Mouse (Mus musculus): ENCODE measurements around the gene Dennd5a.

Gene Dennd5a

DNA sequence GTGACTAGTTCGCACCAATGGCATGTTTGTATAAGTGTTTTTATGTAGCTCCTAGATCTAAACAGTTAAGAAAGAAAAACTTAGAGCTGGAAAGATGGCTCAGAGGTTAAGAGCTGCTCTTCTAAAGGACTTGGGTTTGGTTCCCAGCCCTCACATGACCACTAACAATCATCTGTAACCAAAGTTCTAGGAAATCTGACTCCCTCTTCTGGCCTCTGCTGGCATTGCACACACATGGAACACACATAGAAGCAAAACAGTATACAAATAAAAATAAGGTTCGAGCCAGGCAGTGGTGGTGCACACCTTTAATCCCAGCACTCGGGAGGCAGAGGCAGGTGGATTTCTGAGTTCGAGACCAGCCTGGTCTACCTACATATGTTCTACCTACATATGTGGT is 3.4 kb upstream of the Dennd5a start:
- DNase-seq (ENCODE audit: low spot score in 2 of 2): no peak

DNA sequence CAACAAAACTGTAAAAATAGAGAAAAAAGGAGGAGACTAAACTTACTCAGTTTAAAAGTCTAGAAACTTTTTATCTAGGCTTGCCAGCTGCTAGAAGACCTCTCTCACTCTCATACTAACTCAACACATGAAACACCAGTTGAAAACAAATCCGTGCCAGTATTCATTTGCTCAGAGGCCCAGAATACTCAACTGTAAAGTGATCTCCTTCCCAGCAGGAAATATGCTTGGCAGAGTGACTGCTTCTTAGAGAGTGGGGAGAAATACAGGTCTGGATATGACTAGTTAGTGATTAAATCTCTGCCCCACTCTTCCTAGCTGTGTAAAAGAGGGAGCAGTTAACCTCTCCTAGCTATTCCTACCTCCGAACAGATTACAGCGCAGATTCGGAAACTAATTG is 2.3 kb upstream of the Dennd5a start:
- no peak for DNase-seq (ENCODE audit: low spot score in 2 of 2)

DNA sequence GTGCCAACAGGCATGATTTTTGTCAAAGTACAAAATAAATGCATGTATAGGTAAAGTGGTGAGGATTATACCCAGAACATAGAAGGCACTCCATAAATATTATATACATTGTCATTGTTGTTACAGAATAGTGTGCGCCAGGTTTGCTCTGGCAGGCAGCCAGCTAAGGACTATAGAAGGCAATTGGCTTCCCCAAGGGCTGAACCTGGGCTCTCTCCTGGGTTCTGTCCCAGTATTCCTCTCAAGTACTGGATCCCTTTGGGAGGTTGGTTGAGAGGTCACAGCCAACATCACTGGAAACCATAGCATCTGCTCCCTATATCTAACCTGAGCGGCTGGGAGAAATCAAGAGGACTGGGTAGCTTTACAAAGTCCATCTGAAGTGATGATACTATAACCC is 1.3 kb upstream of the Dennd5a start:
- no peak for DNase-seq (ENCODE audit: low spot score in 2 of 2)

DNA sequence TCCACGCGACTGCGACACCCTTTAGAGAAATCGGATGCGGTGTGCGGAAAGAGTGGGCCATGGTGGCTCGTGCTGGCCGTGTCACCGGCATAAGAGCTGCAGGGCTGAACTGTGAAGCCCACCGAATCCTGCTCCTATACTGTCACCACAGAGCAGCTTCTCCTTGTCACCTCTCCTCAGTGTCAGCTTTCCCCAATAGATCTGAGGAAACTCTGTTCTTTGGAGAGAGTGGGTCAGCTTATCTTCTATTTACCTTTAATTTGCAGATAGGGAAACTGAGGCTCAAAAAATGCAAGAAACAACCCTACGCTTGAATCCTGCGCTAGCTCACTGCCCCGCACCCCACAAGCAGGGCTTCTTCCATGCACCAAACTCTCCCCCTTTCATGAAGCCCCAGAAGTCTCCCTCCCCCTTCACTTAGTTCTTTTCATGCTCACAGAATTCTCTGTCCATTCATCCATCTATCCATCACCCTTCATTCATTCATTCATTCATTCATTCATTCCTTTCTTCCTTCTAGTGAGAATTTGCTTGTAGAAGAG is 414 bp upstream of the Dennd5a start:
- no peak for DNase-seq (ENCODE audit: low spot score in 2 of 2)

DNA sequence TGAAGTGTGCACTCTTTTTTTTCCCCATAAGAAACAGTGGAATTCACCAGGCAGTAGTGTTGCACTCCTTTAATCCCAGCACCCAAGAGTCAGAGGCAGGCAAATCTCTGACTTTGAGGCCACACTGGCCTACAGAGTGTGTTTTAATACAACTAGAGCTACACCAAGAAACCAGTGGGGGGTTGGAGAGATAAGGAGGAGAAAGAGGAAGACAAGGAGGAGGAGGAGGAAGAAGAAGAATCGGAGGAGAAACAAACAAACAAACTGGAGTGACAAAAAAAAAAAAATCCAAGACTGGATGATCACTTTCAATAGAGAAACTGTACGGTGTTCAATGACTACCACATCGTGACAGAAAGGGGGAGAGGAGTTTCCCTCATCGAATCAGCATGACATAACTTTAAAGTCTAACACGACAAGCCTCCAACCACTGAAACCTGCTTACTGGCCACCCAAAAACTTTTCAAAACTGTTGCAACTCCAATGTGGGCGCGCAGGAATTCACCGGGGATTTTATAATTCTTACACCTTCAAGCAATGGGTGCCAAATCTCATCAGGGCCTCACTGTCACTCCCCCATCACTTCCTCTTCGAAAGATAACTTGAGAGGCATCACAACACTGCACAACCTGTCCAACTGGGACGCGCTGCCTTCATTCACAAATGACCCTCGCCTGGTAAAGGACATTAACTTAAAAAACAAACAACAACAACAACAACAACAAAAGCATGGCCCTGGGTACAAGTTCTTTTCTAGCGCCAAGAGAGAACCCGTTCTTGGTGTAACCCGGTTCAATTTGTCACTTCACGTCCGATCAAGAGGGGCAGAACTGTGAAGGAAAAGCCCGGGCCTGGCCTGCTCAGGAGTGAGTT is 1.2 kb downstream of the Dennd5a start:
- peak in 1 of 2 experiments; percentile 18 for DNase-seq (ENCODE audit: low spot score in 2 of 2)

DNA sequence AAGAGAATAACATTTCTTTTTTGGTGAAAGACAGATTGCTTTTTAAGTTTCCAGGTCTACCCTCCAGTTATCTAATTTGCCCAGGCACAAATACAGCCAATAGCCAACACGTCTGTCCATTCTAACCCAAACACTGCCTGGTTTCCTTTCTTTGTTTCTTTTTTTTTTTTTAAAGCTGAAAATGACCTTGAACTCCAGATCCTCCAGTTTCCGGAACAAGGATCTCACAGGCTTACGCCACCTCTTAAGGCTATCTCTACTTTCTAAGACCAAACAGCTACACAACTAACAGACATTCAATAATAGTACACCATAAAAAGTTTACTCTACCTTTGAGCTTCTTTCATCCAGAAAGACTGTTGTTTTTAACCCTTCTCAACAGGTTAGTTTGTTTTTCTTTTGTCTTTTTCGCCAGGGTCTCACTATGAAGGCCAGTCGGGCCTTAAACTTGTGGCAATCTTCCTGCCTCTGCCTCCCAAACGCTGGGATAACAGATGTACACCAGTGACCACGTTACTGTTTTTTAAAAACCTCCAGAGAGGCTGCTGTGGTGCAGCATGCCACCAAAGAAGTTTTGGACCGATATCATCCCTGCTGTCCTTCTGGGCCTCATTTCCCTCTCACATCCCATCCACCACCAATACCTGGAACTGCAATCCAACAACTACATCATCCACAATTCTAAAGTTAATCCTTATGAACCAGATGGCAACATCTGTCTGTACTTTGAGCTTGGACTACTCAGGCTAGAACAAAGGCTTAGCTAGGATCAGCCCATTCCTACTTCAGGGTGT is 2.1 kb downstream of the Dennd5a start:
- no peak for DNase-seq (ENCODE audit: low spot score in 2 of 2)

DNA sequence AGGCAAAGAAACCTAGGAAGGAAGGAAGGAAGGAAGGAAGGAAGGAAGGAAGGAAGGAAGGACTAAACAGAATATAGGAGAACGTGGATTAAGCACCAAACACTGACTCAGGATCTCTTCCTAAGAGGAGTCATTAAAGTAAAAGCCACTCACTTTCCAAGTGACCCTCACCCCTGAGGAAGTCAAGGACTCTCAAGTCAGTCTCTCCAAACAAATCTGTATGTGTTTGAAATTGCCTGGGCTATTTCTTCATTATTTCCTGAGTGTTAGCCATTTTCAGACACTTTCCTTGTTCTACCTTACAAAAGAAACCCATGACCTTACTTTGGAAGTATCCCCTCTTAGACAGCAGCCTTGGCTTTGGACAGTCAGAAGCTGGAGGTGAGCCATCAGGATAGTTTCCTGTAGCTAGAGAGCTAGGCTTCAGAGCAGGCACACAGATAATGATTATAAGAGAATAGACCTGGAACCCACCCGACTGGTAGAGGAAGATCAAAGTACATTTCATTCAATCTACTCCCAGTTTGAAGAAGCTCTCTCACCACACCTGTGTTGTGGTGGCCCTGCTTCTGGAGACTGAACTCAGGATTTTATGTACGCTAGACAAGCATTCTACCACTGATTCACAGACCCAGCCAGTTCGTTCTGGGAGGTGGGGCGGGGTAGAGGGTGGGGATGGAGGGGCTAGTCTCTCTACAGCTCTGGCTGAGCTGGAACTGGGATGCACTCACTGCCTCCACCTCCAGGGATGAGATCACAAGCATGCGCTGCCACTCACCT is 5.5 kb downstream of the Dennd5a start:
- no peak for DNase-seq (ENCODE audit: low spot score in 2 of 2)

DNA sequence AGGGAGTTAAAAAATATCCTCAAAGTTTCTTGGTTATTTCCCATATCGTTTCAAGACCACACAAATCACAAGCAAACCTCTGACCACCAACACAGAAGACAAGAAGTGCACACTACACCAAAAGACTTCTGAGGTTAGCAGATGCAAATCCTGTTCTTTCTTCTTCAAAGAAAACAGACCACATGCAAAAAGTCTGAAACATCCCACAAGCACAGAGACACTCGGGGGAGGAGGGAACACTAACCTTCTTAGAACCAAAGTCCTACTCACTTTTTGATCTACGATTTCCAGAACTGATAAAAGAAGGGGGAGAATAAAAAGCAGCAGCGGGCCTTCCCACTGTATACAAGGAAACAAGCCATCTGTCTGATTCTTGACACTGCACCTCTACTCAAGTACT is 9.0 kb downstream of the Dennd5a start:
- DNase-seq (ENCODE audit: low spot score in 2 of 2): no peak

DNA sequence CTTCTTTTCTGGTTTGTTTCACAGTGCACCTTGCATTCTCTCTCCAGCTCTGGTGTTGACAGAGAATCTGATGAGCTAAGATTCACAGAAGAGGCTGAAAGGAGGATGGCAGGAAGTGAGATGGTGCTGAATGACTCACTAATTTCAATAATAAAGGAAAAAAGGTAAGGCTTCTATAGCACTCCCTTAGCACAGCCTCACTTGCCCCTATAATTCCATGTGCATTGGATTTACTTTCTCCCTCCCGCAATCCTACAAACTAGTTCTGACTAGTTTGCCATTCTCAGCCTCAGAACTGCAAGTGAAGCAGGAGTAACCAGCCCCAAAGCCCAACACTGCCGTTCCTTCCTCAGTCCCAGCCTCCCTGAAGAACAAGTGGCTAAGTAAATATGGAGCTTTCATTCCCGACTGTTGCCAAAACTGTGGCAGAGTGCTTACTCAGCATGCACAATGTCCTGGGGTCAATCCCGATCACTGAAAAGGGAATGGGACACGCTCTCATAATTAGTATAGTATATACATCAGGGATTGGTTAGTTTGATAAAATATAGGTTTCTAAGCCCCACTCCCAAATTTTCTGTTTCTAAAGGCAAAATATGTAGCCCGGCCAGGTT is 15.7 kb downstream of the Dennd5a start:
- no peak for DNase-seq (ENCODE audit: low spot score in 2 of 2)

DNA sequence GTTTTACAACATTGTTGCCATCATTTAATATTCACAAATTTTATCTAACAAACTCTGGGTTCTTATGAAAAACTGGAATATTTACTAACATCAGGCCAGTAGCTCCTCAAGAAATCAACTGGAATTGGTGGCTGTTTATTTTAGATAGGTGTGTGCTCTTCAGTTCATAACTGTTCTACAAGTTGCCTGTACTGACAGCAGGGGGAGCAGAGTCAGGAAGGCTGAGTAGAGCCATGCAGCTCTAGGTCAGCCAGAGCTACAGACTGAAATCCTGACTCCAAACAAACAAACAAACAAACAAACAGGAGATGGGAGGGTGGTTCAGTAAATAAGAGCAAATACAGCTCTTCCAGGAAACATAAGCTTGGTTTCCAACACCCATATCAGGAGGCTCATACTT is 30.6 kb downstream of the Dennd5a start:
- no peak for DNase-seq (ENCODE audit: low spot score in 2 of 2)

DNA sequence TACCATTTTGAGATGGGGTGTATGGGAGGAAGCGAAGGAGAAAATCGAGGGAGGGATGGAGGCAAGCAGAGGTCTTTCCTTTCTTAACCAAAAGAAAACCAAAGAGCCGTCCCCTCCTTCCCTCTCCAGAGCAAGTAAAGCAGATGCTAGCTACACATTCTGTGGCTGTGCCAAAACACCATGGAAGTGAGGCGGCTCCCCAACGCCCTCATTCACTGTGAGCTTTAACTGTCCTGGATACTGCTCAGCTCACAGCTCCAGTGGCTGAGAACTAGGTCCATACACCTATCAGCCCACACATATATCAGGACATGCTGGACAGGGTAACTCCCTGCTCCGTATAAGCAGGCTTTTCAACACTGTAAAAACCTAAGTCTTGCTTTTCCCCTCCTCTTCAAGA is 31.9 kb downstream of the Dennd5a start:
- no peak for DNase-seq (ENCODE audit: low spot score in 2 of 2)

DNA sequence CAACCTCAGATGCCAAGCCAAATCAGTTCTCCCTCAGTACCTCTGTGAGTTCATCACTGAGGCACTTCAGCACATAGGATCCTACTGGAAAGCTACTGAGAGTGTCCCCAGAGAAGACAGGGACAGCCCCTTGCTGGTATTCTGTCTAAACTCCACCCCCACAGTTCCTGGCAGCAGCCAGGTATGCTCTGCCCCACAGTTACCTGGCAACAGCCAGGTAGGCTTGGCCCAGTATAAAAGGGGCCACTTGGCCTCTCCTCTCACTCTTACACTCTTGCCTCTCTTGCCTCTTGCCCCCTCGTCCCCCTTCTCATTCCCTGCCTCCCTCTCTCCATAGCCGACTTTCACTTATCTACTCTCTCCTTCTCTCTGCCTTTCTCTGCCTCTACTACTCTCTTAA is 35.3 kb downstream of the Dennd5a start:
- DNase-seq (ENCODE audit: low spot score in 2 of 2): no peak

DNA sequence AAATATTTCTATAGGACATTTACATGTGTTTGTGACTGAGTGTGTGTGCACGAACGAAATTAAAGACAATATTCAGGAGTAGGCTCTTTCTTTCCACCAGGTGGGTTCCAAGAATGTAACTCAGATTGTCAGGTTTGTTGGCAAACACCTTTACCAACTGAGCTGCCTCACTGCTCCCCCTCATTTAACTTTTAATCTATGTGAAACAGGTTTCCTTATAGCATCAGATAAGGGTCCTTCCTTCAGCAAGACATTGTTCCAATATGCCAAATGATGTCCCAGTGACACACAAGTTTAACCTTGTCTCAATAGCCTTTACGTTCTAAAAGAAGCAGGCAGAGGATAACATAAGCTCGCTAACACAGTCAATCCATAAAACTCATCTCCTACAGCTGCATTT is 37.4 kb downstream of the Dennd5a start:
- DNase-seq (ENCODE audit: low spot score in 2 of 2): no peak

DNA sequence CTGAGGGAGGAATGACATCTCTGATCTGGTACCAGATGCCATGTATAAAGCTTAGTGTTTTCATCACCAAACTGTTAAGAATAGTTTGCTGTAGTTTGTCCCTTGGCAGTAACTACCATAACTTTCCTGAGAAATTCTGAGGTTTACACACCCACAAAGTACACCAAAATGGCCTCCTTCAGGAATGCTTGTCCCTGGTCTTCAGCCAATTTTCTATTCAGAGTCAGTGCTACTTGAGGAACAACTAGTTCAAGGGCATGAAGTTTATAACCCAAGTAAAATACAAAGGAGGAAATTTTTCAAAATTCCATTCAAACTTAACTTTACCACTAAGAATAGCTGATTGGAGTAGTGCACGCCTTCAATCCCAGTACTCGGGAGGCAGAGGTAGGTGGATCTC is 54.1 kb downstream of the Dennd5a start:
- DNase-seq (ENCODE audit: low spot score in 2 of 2): no peak

DNA sequence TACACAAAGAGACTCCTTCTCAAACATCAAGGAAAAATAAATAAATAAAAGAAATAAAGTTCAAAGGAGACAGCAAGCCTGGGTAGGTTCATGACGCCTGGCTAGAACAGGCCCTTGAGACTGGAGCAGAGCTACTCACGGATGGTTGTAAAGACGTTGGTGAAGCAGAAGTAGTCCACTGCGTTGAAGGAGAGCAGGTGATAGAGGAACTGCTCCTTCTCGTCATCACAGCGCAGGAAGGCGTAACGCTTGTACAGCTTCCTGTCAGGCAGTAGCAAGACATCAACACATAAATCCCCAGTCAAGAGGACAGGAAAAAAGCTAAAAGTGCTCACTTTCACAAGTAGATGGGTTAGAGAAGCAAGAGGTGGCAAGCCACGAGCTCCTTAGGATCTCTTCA is 59.3 kb downstream of the Dennd5a start:
- DNase-seq (ENCODE audit: low spot score in 2 of 2): no peak

DNA sequence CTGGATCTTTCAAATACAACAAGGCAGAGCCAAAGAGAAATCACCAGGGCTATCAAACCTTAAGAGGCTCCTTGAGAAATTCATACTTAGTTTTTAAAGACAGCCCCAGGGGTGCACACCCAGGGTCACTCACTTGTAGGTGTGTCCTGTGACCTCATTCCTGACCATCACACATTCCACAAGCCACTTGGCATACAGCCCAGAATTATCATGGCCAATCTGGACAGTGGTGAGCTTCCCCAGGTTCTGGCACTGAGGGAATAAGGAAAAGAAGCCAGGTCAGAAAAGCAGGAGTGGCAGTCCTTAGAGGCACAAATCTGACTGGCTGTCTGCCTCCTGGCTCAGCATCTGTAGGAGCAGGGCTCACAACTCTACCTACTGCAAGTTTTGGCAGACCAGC is 61.4 kb downstream of the Dennd5a start:
- no peak for DNase-seq (ENCODE audit: low spot score in 2 of 2)

DNA sequence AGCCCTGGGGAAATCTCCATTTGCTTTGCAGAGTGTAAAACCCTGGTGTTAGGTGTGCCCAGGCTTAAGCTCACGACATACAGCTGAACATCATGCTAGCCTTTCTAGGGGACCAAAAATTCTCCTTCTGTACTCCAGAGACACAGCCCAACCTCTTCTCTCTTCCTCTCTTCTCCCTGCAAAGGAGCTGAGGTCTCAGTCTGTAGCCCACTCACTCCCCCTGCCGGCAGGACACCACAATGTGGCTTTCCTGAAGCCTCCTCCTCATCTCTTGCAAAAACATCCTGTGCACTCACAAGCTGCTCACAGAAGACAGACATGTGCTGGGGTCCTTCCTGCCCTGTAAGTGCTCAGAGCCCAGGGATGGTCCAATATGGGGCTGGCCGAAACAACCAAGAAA is 67.7 kb downstream of the Dennd5a start:
- DNase-seq (ENCODE audit: low spot score in 2 of 2): peak; percentile 38 to 67

DNA sequence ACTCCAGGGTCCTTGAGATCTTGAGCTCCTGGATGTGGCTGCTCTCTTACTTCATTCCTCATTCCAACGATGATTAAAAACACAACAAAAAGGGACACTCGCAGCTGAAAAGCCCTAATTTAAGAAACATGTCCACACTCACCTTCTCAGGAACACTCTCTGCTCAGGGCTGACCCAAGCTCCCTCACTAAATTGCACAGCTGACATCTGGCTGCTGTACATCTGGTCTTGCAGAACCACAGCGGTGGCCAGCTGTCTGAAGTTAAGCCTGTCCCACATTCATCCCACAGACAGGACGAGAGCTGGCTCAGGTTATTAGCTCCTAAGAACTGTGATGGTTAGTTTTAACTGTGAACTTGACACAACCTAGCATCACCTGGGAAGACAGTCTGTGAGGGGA is 68.5 kb downstream of the Dennd5a start:
- no peak for DNase-seq (ENCODE audit: low spot score in 2 of 2)

DNA sequence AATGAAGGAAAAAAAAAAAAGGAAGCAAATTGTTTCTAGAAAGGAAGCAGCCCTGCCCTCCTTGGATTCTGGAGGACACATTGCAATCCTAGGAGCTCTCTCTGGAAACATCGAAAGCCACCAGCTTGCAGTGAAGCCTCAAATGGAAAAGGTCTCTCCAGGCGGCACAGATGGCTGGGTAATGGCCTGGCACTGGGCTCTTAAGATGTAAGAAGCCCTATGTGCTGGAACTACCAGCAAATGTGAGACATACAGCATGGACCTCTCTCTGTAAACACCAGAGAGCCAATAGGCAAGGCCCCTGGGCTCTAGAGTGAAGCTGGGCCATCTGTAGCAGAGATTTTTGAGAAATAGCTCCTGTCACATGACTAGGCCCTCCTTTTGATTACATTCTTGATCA is 70.0 kb downstream of the Dennd5a start:
- no peak for DNase-seq (ENCODE audit: low spot score in 2 of 2)

DNA sequence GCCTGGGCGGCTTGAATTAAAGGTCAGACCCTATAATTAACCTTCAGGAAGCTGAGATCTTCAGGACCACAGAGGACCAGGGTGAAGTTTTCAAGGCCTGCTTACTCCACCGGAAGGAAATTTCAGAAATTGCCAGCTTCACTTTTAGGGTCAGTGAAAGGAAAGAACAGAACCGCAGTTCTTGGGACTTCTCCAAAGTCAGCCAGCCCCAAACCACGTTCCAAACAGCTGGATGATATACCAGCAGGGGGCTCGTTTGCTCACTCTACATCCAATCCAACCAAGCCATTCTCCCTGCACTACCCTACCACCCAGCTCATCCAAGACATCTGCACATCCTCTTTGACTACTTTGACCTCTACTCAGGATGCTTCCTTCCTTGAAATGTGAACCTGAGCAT is 71.0 kb downstream of the Dennd5a start:
- DNase-seq (ENCODE audit: low spot score in 2 of 2): no peak

DNA sequence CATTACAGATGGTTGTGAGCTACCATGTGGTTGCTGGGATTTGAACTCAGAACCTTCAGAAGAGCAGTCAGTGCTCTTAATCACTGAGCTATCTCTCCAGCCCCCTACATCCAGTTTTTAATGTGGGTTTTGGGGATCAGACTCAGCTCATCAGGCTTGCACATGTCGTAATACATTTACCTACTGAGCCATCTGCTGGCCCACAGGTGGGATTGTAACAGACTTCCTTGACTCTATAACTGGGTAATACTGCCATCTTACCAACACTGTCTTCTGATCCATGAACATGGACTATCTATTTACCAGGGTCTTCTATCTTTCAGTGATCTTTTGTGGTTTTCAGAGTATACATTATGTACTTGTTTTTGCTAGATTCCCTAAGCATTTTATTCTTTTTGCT is 74.0 kb downstream of the Dennd5a start:
- DNase-seq (ENCODE audit: low spot score in 2 of 2): no peak

DNA sequence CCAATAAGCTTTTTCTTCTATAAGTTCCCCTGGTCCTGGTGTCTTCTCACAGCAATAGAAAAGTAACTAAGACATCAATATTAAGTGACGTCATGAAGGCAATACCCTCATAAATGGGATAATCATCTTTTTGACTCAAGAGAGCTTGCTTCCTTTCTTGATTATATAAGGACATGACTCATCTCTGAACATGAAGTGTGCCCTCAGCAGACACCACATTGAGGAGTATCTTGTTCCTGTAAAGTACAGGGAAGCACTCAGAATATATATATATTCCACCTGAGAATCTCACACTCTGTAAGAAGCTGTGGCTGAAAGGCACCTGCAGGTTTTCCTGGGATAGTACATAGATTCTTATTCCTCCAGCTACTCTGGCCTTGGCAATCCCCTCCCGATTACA is 77.7 kb downstream of the Dennd5a start:
- no peak for DNase-seq (ENCODE audit: low spot score in 2 of 2)
